Mouse (Mus musculus) erythroid progenitor cell, adult 5-6 weeks (primary cell): Measurements from ENCODE around the gene Ica1. TPM values are rescaled to one million over a fixed set of nuclear protein-coding genes. Genes with fewer than 3 reads are reported as not detected.

ENCODE experiments used
- ATAC-seq: replicated peaks from 2 replicates; pipeline ENCODE4 v1.8.0; 2016; ENCODE audit warnings: moderate number of reproducible peaks, mild to moderate bottlenecking, moderate TSS enrichment, inconsistent platforms; ENCODE audit not compliant: poor library complexity, low FRiP score, severe bottlenecking
- total RNA-seq, 2 experiments: library from RNA; stranded (forward) in 1 of 2; stranded (reverse) in 1 of 2; fragments of 150-400 nt in 1 of 2; fragments of 186-747, 209-891 nt in 1 of 2; gene quantifications; 2 replicates each; pipeline versions ENCODE4 v1.2.3 to v1.2.4; 2015 to 2017; ENCODE audit warnings: low replicate concordance in 2 of 2

The Ica1 gene
- total RNA-seq, 2 experiments from 2014 or later: 8.9 to 21.8 TPM

- no peak for ATAC-seq
These were observed 25.1 kb downstream of the Ica1 start for GRCm38 (mm10) chr6:8752984-8753722.

- no peak for ATAC-seq
These were observed 33.4 kb downstream of the Ica1 start for GRCm38 (mm10) chr6:8744886-8745285.

GRCm38 (mm10) chr6:8744273-8744785 is 34.0 kb downstream of the Ica1 start:
- ATAC-seq: no peak

- ATAC-seq: no peak
These were observed 35.8 kb downstream of the Ica1 start for GRCm38 (mm10) chr6:8742449-8742848.

DNA sequence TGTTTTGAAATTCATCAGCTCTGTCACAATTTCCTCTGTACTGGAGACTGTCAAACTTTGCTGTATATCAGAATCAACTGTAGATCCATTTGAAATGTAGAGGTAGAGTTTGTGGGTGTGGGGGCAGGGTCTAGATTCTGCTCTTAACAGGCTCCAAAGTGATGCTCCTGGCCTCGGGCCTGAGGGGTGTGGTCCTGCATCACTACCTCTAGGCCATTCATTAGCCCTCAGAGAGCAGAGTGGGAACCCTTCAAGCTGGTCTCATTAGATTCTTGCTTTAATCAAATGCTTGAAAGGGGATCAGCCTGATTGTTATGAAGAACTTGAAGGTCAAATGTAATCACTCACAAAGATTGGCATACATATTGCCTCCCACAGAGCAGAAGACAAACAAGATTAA is 36.6 kb downstream of the Ica1 start:
- ATAC-seq: no peak

- no peak for ATAC-seq
These were observed 38.2 kb downstream of the Ica1 start for GRCm38 (mm10) chr6:8740092-8740491.

- ATAC-seq: no peak
These were observed 39.9 kb downstream of the Ica1 start for GRCm38 (mm10) chr6:8738396-8738795.

DNA sequence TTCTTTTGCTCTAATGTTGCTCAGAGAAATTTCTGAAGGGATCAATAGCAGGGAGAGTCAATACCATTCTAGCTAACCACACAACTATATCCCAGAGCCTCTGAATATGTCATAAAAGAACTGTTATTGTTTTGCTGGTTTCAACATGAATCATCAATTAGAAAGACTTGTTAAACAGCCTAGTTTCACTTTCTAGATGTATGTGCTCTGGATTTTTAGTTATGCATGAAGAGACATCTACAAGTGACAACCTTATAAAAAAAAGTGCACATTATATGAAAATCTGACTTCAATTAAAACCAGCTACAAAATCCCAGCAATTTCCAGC is 41.8 kb downstream of the Ica1 start:
- ATAC-seq: no peak

DNA sequence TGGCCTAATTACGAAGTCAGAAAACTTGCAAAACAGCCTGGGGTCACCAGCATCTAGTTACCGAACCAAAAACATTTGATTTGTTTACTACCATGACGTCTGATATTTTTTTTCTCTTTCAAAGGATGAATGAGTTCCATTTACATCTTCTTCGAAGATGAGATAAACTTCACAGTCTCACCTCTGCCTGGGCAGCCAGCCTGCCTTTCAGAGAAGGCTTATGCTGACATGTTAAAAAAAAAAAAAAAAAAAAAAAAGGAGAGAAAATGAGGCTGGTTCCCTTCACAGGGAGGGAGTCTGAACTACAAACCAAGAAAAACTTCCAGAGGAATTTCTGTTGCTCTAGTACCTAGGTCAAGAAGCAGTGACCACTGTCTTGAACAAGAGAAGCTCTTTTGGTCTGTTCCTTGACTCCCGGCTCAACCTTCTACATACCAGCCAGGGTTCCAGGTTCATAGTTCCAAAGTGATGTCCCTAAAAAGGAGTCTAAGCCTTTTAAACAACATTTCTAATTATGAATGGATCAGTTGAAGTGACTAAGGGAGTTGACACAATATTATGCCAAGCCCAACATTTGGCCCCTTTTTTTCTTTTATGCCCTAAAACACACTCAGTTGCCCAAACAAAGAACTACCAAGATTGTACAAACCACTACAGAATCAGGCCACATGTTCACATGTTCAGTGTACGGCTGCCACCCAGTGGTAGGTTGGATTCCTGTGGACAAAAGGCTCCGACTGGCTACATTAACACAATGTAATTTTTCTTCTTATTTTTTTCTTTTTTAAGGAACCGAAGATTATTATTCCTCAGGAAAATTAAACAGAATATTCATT is 42.4 kb downstream of the Ica1 start:
- no peak for ATAC-seq

GRCm38 (mm10) chr6:8735044-8735443 is 43.2 kb downstream of the Ica1 start:
- ATAC-seq: no peak

GRCm38 (mm10) chr6:8732492-8732891 is 45.8 kb downstream of the Ica1 start:
- ATAC-seq: no peak

DNA sequence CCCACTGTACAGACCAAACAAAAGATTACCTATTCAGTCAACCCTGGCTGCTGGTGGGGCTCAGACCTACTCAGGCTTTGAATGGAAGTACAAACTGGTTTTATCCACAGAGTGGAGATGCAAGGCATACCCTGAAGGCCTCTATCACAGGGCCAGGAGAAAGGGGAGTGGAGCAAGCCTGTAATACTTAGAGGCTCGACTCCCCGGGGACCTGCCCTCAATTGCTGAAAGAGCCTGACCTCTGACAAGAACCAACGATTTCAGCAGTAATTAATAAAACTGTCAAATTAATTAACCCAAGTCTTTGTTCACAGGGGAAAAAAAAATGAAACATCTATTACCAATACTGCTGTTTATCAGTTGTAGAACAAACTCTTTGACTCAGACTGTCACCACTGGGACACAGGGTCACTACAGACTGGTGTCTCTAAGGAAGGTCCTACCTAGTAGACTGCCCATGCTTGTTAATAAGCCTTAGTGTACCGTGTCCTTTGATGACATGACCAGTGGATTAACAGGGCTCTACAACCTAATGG is 46.6 kb downstream of the Ica1 start:
- no peak for ATAC-seq

GRCm38 (mm10) chr6:8730433-8730832 is 47.9 kb downstream of the Ica1 start:
- ATAC-seq: no peak

DNA sequence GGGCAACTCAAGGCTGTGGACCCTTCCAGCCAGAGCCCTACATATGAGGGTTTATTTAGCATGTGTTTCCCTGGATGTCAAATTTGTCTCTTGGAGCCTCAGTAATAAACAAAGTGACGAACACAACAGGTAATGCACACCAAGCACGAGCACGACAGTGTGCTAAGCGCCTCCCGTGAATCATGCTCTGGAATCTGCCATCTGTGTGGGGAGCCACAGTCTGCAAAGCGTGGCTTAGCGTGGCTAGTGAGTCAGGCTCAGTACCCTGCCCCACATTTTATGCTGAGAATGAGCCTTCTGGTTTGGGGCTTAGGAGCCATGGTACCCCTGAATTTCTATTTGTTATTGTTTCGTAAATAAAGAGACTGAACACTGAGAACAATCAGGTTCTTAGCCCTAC is 50.5 kb downstream of the Ica1 start:
- ATAC-seq: no peak

DNA sequence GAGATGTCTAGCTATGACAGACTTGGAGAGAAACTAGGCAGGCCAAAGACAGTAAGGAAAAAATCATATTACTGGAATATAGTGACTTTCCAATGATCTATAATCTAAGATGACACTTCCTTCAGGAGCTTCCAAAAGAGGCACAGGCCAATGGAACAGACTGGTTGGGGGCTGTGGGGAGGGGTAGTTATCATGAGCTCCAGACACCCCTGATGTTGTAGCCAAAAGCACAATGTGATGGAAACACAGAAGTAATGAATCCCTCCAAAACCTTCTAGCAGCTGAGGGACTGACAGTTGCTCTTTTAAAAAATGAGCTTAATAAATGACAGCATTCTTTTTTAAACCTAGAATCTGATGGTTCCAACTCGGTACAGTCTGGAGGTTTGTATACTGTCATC is 52.7 kb downstream of the Ica1 start:
- ATAC-seq: no peak

- no peak for ATAC-seq
These were observed 58.6 kb downstream of the Ica1 start for GRCm38 (mm10) chr6:8719692-8720091.

DNA sequence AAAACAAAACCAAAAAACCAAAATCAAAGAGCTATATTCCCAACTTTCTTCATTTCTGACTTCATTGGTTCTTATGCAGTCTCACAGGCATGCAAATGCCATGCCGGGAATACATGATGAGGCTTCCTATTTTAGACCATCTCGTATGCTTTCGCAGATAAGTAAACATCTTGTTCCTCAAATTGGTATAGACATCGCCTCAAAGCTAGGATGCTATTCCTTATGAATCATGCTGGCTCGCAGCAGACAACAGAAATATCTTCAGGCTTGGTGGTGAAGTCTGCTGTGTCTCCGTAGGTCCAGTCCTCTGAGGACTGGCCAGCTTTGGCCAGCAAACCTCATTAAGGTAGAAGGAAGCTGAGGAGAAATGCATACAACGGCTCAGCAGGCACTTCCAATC is 60.3 kb downstream of the Ica1 start:
- ATAC-seq: no peak

GRCm38 (mm10) chr6:8716539-8716938 is 61.7 kb downstream of the Ica1 start:
- ATAC-seq: no peak

GRCm38 (mm10) chr6:8711246-8711645 is 67.0 kb downstream of the Ica1 start:
- no peak for ATAC-seq

GRCm38 (mm10) chr6:8694636-8695514 is 83.4 kb downstream of the Ica1 start:
- no peak for ATAC-seq
